Mouse (Mus musculus) liver, embryonic 11.5 days (tissue): Measurements from ENCODE around the gene Smagp. TPM values are rescaled to one million over a fixed set of nuclear protein-coding genes. Genes with fewer than 3 reads are reported as not detected.

Experiments
- ATAC-seq: fragments of 200-750 bp; cut with Nextera tagmentation; replicated peaks from 2 replicates; pipeline ENCODE4 v1.8.0; 2017; ENCODE audit warnings: moderate number of reproducible peaks, mild to moderate bottlenecking, moderate TSS enrichment, moderate library complexity; ENCODE audit not compliant: low FRiP score
- DNase-seq: peaks from one replicate; pipeline ENCODE4 v3.0.0-alpha.2; 2017; ENCODE audit warnings: low spot score
- H3K27ac ChIP-seq: fragments of 300-500 bp; sonication (generic); 2 replicates; pipeline ENCODE4 v1.5.1; 2014; ENCODE audit warnings: mild to moderate bottlenecking, low read depth, low read length, control low read depth
- H3K27me3 ChIP-seq: fragments of 300-500 bp; sonication (generic); replicated peaks from 2 replicates; pipeline ENCODE4 v1.6.1; 2014; ENCODE audit warnings: low read length, mixed read lengths; ENCODE audit not compliant: control insufficient read depth, insufficient read depth
- H3K36me3 ChIP-seq: fragments of 300-500 bp; sonication (generic); 2 replicates; pipeline ENCODE4 v1.6.1; 2014; ENCODE audit warnings: mild to moderate bottlenecking, low read length, moderate library complexity, mixed read lengths; ENCODE audit not compliant: control insufficient read depth, insufficient read depth
- H3K4me1 ChIP-seq: fragments of 300-500 bp; sonication (generic); replicated peaks from 2 replicates; pipeline ENCODE4 v1.6.1; 2014; ENCODE audit warnings: low read length, mixed read lengths; ENCODE audit not compliant: control insufficient read depth, insufficient read depth
- H3K4me2 ChIP-seq: fragments of 300-500 bp; sonication (generic); 2 replicates; pipeline ENCODE4 v1.6.1; 2014; ENCODE audit warnings: mild to moderate bottlenecking, control low read depth, moderate library complexity
- H3K4me3 ChIP-seq: fragments of 300-500 bp; sonication (generic); 2 replicates; pipeline ENCODE4 v1.5.1; 2014; ENCODE audit warnings: low read depth, low read length, control low read depth
- H3K9ac ChIP-seq: fragments of 300-500 bp; sonication (generic); 2 replicates; pipeline ENCODE4 v1.6.1; 2014; ENCODE audit warnings: low read depth, low read length, control low read depth
- H3K9me3 ChIP-seq: fragments of 300-500 bp; sonication (generic); 2 replicates; pipeline ENCODE4 v1.6.1; 2016; ENCODE audit warnings: low read length, inconsistent platforms, mixed read lengths; ENCODE audit not compliant: control insufficient read depth
- WGBS: fragments of 180-500 bp; shearing (Covaris S2); extraction: QIAGEN DNeasy Blood & Tissue Kit; methylation state at CpG from one replicate; pipeline ENCODE4 v1.1.7; 2014; 5-methylcytosine and 5-hydroxymethylcytosine counted together
- polyA plus RNA-seq: library from polyadenylated mRNA; unstranded; fragments of >200 nt; fragmentation: Nextera tagmentation; extraction: Ambion mirVana; gene quantifications from 2 replicates; pipeline ENCODE4 v1.2.1, GENCODE M21; 2014

Smagp gene
- polyA plus RNA-seq, 1 experiment from 2014 or later: 15.6 TPM

DNA sequence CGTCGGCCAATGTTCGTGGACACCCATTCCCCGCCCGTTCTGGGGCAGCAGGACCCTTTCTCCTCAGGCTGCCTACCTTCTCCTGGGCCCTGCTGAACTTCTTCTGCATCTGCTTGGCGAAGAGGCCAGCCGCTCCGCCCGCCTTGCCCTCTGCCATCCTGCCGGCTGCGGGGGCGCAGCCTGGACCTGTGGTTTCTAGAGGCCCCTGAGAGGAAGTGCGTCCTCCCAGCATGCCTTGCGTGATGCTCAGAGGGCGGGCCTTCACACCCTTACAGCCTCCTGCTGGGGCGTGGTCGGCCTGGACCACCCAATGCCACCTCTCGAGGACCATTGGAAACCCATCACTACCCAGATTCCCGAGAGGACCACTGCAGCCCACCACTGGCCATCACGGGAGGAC is 32.6 kb upstream of the Smagp start, which contains the start of gene Bin2:
Gene Bin2 (minus strand): TSS at position 217 of the 400 bp plus-strand sequence.
- H3K4me1 ChIP-seq: peaks cover 49% of the 10 kb centered on the region
- H3K4me2 ChIP-seq: peak within 1 kb of the TSS; percentile 64
- DNase-seq (no peak), ATAC-seq (peak; percentile 66)
- H3K9ac ChIP-seq: peak within 1 kb of the TSS; percentile 74
- H3K4me3 ChIP-seq: peak within 1 kb of the TSS; percentile 63
- peak within 1 kb of the TSS; percentile 49; the same call in 1 of the 2 replicates for H3K27ac ChIP-seq
- no peaks in the 10 kb centered on the region for H3K9me3 ChIP-seq
- H3K36me3 ChIP-seq: no peaks in the 10 kb centered on the region
- H3K27me3 ChIP-seq: no peaks in the 10 kb centered on the region
- 49% methylated on average over 20 of the region's 20 CpGs for WGBS

DNA sequence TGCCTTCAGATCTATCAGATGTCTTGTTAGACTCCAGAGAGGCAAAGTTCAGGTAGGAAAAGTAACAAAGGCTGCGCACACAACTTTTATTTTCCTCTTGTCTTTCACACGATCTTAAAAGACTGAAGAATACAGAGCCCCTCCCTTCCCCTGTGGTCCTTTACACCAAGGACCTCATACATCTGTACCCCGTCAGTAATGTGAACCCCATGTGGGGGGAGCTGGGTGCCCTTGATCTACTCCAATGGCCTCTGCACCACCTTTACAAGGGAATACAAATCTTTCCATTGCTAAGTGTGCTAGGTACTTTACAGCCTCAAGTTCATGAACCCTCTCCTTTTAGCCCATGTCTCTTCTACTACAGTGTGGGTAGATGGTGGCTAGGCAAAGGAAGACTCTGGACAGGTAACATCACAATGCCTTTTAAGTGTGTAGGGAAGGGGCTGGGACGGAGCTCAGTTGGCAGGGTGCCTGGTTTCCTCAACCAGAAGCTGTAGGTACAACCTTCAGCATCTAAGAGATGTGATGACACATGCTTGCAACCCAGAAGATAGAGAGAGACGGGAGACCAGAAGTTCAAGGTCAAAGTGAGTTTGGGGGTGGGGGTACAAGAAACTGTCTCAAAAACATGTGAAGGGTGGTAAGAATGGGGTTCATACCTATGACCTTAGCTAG is 31.3 kb upstream of the Smagp start:
- DNase-seq (no peak), ATAC-seq (no peak)
- H3K27ac ChIP-seq: peak overlapping the region; percentile 26; the same call in 1 of the 2 replicates
- H3K36me3 ChIP-seq: no peaks in the 10 kb centered on the region
- peak overlapping the region; percentile 64 for H3K4me2 ChIP-seq
- peaks cover 38% of the 10 kb centered on the region for H3K4me1 ChIP-seq
- no peaks in the 10 kb centered on the region for H3K9me3 ChIP-seq
- peak overlapping the region; percentile 63 for H3K4me3 ChIP-seq
- no peaks in the 10 kb centered on the region for H3K27me3 ChIP-seq
- whole genome bisulfite sequencing: 63% methylated on average over 5 of the region's 5 CpGs
- H3K9ac ChIP-seq: peak overlapping the region; percentile 44; the same call in 1 of the 2 replicates

DNA sequence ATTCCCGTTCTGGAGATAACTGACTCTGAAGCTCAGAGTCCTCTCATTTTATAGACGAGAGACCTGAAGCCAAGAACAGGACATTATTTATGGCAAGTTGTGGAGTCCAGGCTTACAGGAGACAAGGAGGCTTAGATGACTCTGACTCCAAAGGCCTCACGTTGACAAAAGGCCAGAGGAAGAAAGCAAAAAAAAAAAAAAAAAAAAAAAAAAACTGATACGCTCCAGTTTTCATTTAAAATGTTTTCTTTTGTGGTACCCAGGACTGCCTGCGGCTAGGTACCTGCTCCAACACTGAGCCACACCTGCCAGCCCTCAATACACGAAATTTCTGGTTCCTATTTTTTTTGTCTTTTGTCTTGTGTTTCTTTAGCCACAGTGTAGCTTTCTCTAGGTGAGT is 30.7 kb upstream of the Smagp start:
- peak overlapping the region; percentile 63 for H3K4me3 ChIP-seq
- 41% methylated on average over 6 of the region's 6 CpGs for WGBS
- no peaks in the 10 kb centered on the region for H3K27me3 ChIP-seq
- no peaks in the 10 kb centered on the region for H3K9me3 ChIP-seq
- no peaks in the 10 kb centered on the region for H3K36me3 ChIP-seq
- H3K9ac ChIP-seq: 0 out of 2 replicates have a peak overlapping the region, but pooled peaks have one; percentile 44
- H3K4me1 ChIP-seq: peaks cover 37% of the 10 kb centered on the region
- no peak for ATAC-seq
- no peak for DNase-seq
- H3K4me2 ChIP-seq: peak overlapping the region; percentile 64
- peak overlapping the region; percentile 70; the same call in 1 of the 2 replicates for H3K27ac ChIP-seq

DNA sequence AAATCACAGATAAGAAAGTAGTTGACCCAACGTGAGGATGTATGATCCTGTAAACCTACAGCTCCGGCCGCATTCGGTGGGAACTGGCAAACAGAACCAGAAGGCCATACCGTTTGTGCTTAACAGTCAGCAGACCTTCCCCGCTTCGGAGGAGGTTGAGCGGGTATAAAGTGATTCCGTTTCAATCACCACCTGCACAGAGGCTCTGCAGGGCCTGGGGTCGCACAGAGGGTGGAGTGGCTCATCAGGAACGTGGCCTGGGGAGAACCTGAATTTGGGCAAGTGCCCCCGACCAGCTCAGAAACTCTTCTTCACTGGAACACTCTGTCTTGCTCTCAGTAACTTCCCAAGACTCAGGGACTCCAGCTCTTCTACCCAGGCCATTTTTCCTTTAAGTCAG is 30.1 kb upstream of the Smagp start:
- peak overlapping the region; percentile 64 for H3K4me2 ChIP-seq
- H3K4me1 ChIP-seq: peaks cover 37% of the 10 kb centered on the region
- ATAC-seq: no peak
- H3K27ac ChIP-seq: peak overlapping the region; percentile 70
- H3K27me3 ChIP-seq: no peaks in the 10 kb centered on the region
- H3K9ac ChIP-seq: no peak overlapping the region; the same call in 1 of the 2 replicates
- H3K4me3 ChIP-seq: peak overlapping the region; percentile 28
- no peak for DNase-seq
- no peaks in the 10 kb centered on the region for H3K9me3 ChIP-seq
- 10% methylated on average over 12 of the region's 12 CpGs for WGBS
- no peaks in the 10 kb centered on the region for H3K36me3 ChIP-seq

DNA sequence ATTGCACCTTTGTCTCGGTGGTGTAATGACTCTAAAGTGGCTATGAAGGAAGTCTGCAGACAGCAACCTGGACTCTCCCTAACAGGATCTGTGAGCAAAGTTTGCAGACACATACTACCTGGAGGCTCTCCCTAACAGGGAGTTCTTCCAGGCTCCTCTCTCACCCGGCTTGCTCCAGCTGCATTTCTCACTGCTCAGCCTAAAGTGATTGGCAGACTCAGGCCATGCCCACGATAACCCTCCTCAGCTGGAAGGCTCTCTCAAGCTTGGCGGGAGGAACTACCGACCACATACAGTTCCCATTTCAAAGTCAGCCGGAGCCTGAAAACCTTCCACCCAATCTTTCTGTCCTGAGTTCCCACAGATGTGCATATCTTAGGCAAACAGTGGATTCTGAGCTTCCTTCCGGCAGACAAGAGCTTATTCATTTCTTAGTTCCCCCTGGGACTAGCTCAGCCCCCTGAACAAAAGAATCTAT is 29.5 kb upstream of the Smagp start:
- Histone ChIP-seq H3K4me1 (peaks cover 37% of the 10 kb centered on the region), H3K9me3 (no peaks in the 10 kb centered on the region), H3K9ac (0 out of 2 replicates have a peak overlapping the region, but pooled peaks have one; percentile 12), H3K4me3 (peak overlapping the region; percentile 18), H3K36me3 (no peaks in the 10 kb centered on the region), H3K27ac (peak overlapping the region; percentile 70), H3K4me2 (peak overlapping the region; percentile 64), H3K27me3 (no peaks in the 10 kb centered on the region)
- WGBS: 2% methylated on average over 7 of the region's 7 CpGs
- ATAC-seq (0 out of 2 replicates have a peak, but pooled peaks have one; percentile 35), DNase-seq (no peak)

DNA sequence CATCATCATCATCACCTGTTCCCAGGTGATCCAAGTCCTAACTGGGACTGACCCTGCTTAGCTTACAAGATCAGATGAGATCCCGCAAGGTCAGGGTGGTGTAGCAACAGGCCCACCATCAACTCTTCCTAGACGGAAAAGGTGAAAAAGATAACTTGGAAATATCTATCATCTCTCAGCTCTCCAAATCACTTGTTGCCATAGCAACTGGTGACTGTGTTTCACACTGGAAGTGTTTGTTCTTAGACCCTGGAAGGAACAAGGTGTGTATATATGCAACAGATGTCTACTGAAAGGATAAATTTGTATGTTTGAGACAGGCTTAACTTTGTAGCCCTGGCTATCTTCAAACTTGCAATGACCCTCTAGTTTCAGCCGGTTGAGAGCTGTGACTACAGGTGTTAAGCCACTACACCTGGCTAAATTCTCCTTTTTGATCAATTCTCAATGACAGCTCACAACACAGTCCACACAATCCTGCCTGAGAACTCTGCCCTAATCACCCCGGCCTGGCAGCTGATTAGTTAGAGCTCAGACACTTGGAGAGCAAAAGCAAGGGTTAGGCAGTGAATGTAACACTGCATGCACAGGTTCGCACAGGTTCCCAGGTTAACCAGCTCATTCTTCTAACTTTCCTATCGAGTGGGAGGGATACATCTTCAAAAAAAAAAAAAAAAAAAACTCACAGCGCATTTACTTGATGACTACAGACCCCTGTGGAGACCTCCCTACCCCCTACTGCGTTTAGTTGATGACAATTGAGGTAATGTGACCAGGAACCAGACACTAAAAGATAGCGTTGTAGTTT is 28.9 kb upstream of the Smagp start:
- Histone ChIP-seq H3K9me3 (no peaks in the 10 kb centered on the region), H3K4me2 (peak overlapping the region; percentile 64), H3K4me3 (peak overlapping the region; percentile 18), H3K36me3 (no peaks in the 10 kb centered on the region), H3K27ac (peak overlapping the region; percentile 57; the same call in 1 of the 2 replicates), H3K4me1 (peaks cover 37% of the 10 kb centered on the region), H3K9ac (no peak overlapping the region), H3K27me3 (no peaks in the 10 kb centered on the region)
- ATAC-seq (no peak), DNase-seq (no peak)
- WGBS: 30% methylated on average over 9 of the region's 9 CpGs

DNA sequence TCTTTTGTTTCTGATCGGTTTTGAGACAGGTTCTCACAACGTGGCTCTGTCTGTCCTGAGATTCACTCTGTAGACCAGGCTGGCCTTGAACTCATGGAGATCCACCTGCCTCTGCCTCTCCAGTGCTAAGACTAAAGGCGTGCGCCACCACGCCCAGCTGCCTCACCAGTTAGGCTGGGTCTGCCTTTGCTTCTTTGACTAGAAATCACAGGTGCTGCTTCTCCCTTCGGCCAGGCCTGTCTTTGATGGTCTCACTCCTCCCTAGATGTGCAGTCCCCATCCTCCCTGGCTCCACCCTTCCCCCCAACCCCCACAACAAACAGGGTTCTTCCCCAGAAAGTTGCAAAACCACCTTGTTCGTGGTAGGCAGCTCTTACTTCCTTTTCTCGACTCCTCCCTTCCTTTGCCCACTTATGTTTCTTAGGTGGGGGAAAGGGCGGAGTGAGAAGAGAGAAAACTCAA is 28.1 kb upstream of the Smagp start:
- DNase-seq: no peak
- Histone ChIP-seq H3K9ac (no peak overlapping the region), H3K4me1 (peaks cover 37% of the 10 kb centered on the region), H3K4me2 (no peak overlapping the region), H3K27me3 (no peaks in the 10 kb centered on the region), H3K9me3 (no peaks in the 10 kb centered on the region), H3K27ac (no peak overlapping the region), H3K36me3 (no peaks in the 10 kb centered on the region), H3K4me3 (no peak overlapping the region)
- 50% methylated on average over 9 of the region's 9 CpGs for WGBS
- no peak for ATAC-seq

DNA sequence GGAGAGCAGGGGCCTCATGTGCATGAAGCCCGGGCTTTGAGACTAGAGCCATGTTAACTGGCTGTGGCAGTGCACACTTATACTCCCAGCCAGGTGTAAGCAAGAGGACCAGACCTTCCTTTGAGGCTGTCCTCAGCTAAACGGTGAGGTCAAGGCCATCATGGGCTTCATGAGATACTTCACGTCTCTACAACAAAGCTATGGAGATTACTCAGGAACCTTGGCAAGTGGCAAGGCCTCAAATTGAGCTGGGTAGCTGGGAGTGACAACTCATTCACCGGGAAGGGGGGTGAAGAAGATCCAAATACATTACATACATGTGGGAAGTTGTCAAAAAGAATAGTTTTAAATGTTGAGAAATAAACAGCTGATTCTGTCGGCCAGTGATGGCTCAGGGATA is 24.1 kb upstream of the Smagp start:
- Histone ChIP-seq H3K4me2 (no peak overlapping the region), H3K4me3 (no peak overlapping the region), H3K9me3 (no peaks in the 10 kb centered on the region), H3K4me1 (peaks cover 10% of the 10 kb centered on the region), H3K27ac (no peak overlapping the region), H3K27me3 (no peaks in the 10 kb centered on the region), H3K9ac (no peak overlapping the region), H3K36me3 (no peaks in the 10 kb centered on the region; the same call in 1 of the 2 replicates)
- 87% methylated on average over 5 of the region's 5 CpGs for WGBS
- ATAC-seq: no peak
- no peak for DNase-seq
